Mouse (Mus musculus): Measurements from ENCODE around the gene Nlrp9b. TPM values are rescaled to one million over a fixed set of nuclear protein-coding genes. Genes with fewer than 3 reads are reported as not detected.
"Not testable (repeated sequence)": the region's sequence is repeated elsewhere in the genome, so short reads cannot be mapped to it uniquely, and the experiment has no call there.

Gene Nlrp9b
- total RNA-seq, 2 experiments from 2014 or later: not detected

DNA sequence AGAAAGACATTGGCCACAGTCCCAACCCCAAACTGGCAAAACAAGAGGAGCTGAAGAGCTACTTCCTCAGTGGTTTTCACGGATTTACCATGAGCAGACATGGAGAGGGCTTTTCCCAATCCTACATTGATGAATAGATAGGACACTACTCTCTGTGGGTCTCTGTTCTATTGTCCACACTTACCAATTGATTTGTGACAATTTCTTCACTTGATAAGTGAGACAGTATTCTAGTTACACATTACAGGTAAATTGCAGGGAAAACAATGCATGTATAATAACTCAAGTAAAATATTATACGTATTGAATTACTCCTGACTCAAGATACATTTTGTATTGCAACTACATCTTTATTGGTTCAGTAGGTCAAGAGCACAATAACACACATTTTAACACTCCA lies 131.2 kb downstream of the Nlrp9b start, which contains the start of gene Gm16442:
Gm16442 (minus strand) TSS at position 101 of the 400 bp plus-strand sequence.
- not testable (repeated sequence) for DNase-seq (ENCODE audit: low spot score in 2 of 2)

Other genes with a start within 250 kb of the Nlrp9b start
- gene Nectin2, start 241.0 kb upstream of the Nlrp9b start, total RNA-seq (2021): 1 to 10 TPM; 5.0 to 5.1 TPM
- 10 to 100 TPM; 12.4 to 12.9 TPM for gene Bcam, start 220.4 kb upstream of the Nlrp9b start, total RNA-seq (2021)
- gene Cblc, start 194.7 kb upstream of the Nlrp9b start, total RNA-seq (2021): not detected
- gene Bcl3, start 168.7 kb upstream of the Nlrp9b start, total RNA-seq (2021): 1 to 10 TPM in 1 of 2 experiments, under 1 TPM in 1; 0.27 to 1.1 TPM
- 1 to 10 TPM; 1.2 to 2.3 TPM for gene Gm19345, start 139.5 kb upstream of the Nlrp9b start, total RNA-seq (2021)
- gene Ceacam16, start 130.2 kb upstream of the Nlrp9b start, total RNA-seq (2021): not detected
- not detected for gene Ceacam19, start 103.5 kb upstream of the Nlrp9b start, total RNA-seq (2021)
- gene Pvr, start 70.3 kb upstream of the Nlrp9b start, total RNA-seq (2021): 10 to 100 TPM; 12.4 to 12.8 TPM
- gene Igsf23, start 40.7 kb upstream of the Nlrp9b start, total RNA-seq (2021): not detected
- gene Ceacam20, start 26.1 kb upstream of the Nlrp9b start, total RNA-seq (2021): not detected
- gene Vmn1r91, start 108.2 kb downstream of the Nlrp9b start, total RNA-seq (2021): not detected
- gene Gm16442, start 131.1 kb downstream of the Nlrp9b start, total RNA-seq (2021): not detected
- not detected for gene Vmn1r93, start 147.6 kb downstream of the Nlrp9b start, total RNA-seq (2021)
- gene Vmn1r94, start 176.9 kb downstream of the Nlrp9b start, total RNA-seq (2021): not detected
- gene Vmn1r95, start 202.2 kb downstream of the Nlrp9b start, total RNA-seq (2021): not detected
- gene Gm6164, start 214.1 kb downstream of the Nlrp9b start, total RNA-seq (2021): not detected
- gene Gm4498, start 242.4 kb downstream of the Nlrp9b start, total RNA-seq (2021): not detected

All from layer of hippocampus, adult 18-20 months (tissue).